Mouse (Mus musculus): ENCODE results near the gene Klhl30. TPM values are rescaled to one million over a fixed set of nuclear protein-coding genes. Genes with fewer than 3 reads are reported as not detected.

Gene Klhl30
- polyA plus RNA-seq, 1 experiment from 2014 or later: 4.4 TPM

- Histone ChIP-seq H3K4me2 (replicated peaks) (no peak overlapping the region), H3K27me3 (no peaks in the 10 kb centered on the region), H3K4me1 (peaks cover 3% of the 10 kb centered on the region; the same call in 1 of the 2 replicates), H3K9me3 (replicated peaks) (no peaks in the 10 kb centered on the region), H3K4me3 (replicated peaks) (no peak overlapping the region), H3K27ac (replicated peaks) (no peak overlapping the region), H3K9ac (no peak overlapping the region), H3K36me3 (no peaks in the 10 kb centered on the region)
- 34% methylated on average over 4 of the region's 4 CpGs for WGBS
- no peak for ATAC-seq (ENCODE audit: insufficient number of reproducible peaks, low FRiP score, low TSS enrichment, low read depth)
These were observed 18.7 kb upstream of the Klhl30 start for GRCm38 (mm10) chr1:91332102-91332501.

GRCm38 (mm10) chr1:91333582-91333981, 17.2 kb upstream of the Klhl30 start:
- H3K9ac ChIP-seq: no peak overlapping the region
- H3K4me3 ChIP-seq (replicated peaks): no peak overlapping the region
- no peaks in the 10 kb centered on the region for H3K9me3 ChIP-seq (replicated peaks)
- no peak for ATAC-seq (ENCODE audit: insufficient number of reproducible peaks, low FRiP score, low TSS enrichment, low read depth)
- H3K36me3 ChIP-seq: no peaks in the 10 kb centered on the region
- no peak overlapping the region for H3K27ac ChIP-seq (replicated peaks)
- H3K27me3 ChIP-seq: no peaks in the 10 kb centered on the region
- no peak overlapping the region for H3K4me2 ChIP-seq (replicated peaks)
- no peaks in the 10 kb centered on the region for H3K4me1 ChIP-seq

GRCm38 (mm10) chr1:91337355-91337754, 13.5 kb upstream of the Klhl30 start:
- H3K27me3 ChIP-seq: 0 out of 2 replicates have a peak, but pooled peaks cover under 1% of the 10 kb centered on the region
- WGBS: 89% methylated on average over 7 of the region's 7 CpGs
- no peak overlapping the region for H3K9ac ChIP-seq
- no peaks in the 10 kb centered on the region for H3K9me3 ChIP-seq (replicated peaks)
- H3K27ac ChIP-seq (replicated peaks): no peak overlapping the region
- H3K36me3 ChIP-seq: no peaks in the 10 kb centered on the region
- H3K4me3 ChIP-seq (replicated peaks): no peak overlapping the region
- no peak overlapping the region for H3K4me2 ChIP-seq (replicated peaks)
- no peaks in the 10 kb centered on the region for H3K4me1 ChIP-seq
- no peak for ATAC-seq (ENCODE audit: insufficient number of reproducible peaks, low FRiP score, low TSS enrichment, low read depth)

- peaks cover 16% of the 10 kb centered on the region for H3K4me1 ChIP-seq
- WGBS: 75% methylated on average over 3 of the region's 3 CpGs
- no peaks in the 10 kb centered on the region for H3K36me3 ChIP-seq
- ATAC-seq (ENCODE audit: insufficient number of reproducible peaks, low FRiP score, low TSS enrichment, low read depth): no peak
- no peak overlapping the region for H3K27ac ChIP-seq (replicated peaks)
- H3K27me3 ChIP-seq: peaks cover 46% of the 10 kb centered on the region
- H3K9ac ChIP-seq: no peak overlapping the region
- no peaks in the 10 kb centered on the region for H3K9me3 ChIP-seq (replicated peaks)
- no peak overlapping the region for H3K4me3 ChIP-seq (replicated peaks)
- no peak overlapping the region for H3K4me2 ChIP-seq (replicated peaks)
These were observed 6.8 kb upstream of the Klhl30 start for GRCm38 (mm10) chr1:91344001-91344400.

GRCm38 (mm10) chr1:91344921-91345685, 5.7 kb upstream of the Klhl30 start:
- WGBS: 2% methylated on average over 68 of the region's 68 CpGs
- H3K4me2 ChIP-seq (replicated peaks): peak overlapping the region; percentile 48
- H3K27ac ChIP-seq (replicated peaks): no peak overlapping the region
- peak overlapping the region; percentile 31 for H3K4me3 ChIP-seq (replicated peaks)
- H3K27me3 ChIP-seq: peaks cover 46% of the 10 kb centered on the region
- peaks cover 16% of the 10 kb centered on the region for H3K4me1 ChIP-seq
- H3K9me3 ChIP-seq (replicated peaks): no peaks in the 10 kb centered on the region
- no peak for ATAC-seq (ENCODE audit: insufficient number of reproducible peaks, low FRiP score, low TSS enrichment, low read depth)
- H3K9ac ChIP-seq: no peak overlapping the region
- H3K36me3 ChIP-seq: no peaks in the 10 kb centered on the region

GRCm38 (mm10) chr1:91346892-91347291, 3.9 kb upstream of the Klhl30 start:
- no peaks in the 10 kb centered on the region for H3K9me3 ChIP-seq (replicated peaks)
- 0 out of 2 replicates have a peak, but pooled peaks have one; percentile 32 for ATAC-seq (ENCODE audit: insufficient number of reproducible peaks, low FRiP score, low TSS enrichment, low read depth)
- H3K4me3 ChIP-seq (replicated peaks): no peak overlapping the region
- peaks cover 16% of the 10 kb centered on the region for H3K4me1 ChIP-seq
- no peaks in the 10 kb centered on the region for H3K36me3 ChIP-seq
- H3K27me3 ChIP-seq: peaks cover 46% of the 10 kb centered on the region
- WGBS: 37% methylated on average over 3 of the region's 3 CpGs
- no peak overlapping the region for H3K9ac ChIP-seq
- no peak overlapping the region for H3K4me2 ChIP-seq (replicated peaks)
- H3K27ac ChIP-seq (replicated peaks): no peak overlapping the region

- no peaks in the 10 kb centered on the region for H3K4me1 ChIP-seq
- H3K36me3 ChIP-seq: no peaks in the 10 kb centered on the region
- no peak for ATAC-seq (ENCODE audit: insufficient number of reproducible peaks, low FRiP score, low TSS enrichment, low read depth)
- WGBS: 80% methylated on average over 3 of the region's 3 CpGs
- H3K27ac ChIP-seq (replicated peaks): no peak overlapping the region
- no peaks in the 10 kb centered on the region for H3K9me3 ChIP-seq (replicated peaks)
- no peak overlapping the region for H3K4me2 ChIP-seq (replicated peaks)
- no peak overlapping the region for H3K4me3 ChIP-seq (replicated peaks)
- peaks cover 7% of the 10 kb centered on the region for H3K27me3 ChIP-seq
- H3K9ac ChIP-seq: no peak overlapping the region
These were observed 433 bp downstream of the Klhl30 start for GRCm38 (mm10) chr1:91351249-91351648.

- no peaks in the 10 kb centered on the region for H3K9me3 ChIP-seq (replicated peaks)
- ATAC-seq (ENCODE audit: insufficient number of reproducible peaks, low FRiP score, low TSS enrichment, low read depth): no peak
- 86% methylated on average over 2 of the region's 2 CpGs for WGBS
- H3K27ac ChIP-seq (replicated peaks): no peak overlapping the region
- no peaks in the 10 kb centered on the region for H3K4me1 ChIP-seq
- H3K4me2 ChIP-seq (replicated peaks): no peak overlapping the region
- no peaks in the 10 kb centered on the region for H3K36me3 ChIP-seq
- no peaks in the 10 kb centered on the region for H3K27me3 ChIP-seq
- H3K4me3 ChIP-seq (replicated peaks): no peak overlapping the region
- H3K9ac ChIP-seq: no peak overlapping the region
These were observed 1.5 kb downstream of the Klhl30 start for GRCm38 (mm10) chr1:91352277-91352676.

GRCm38 (mm10) chr1:91356105-91356504, 5.3 kb downstream of the Klhl30 start:
- Histone ChIP-seq H3K36me3 (no peaks in the 10 kb centered on the region), H3K27me3 (no peaks in the 10 kb centered on the region), H3K4me1 (no peaks in the 10 kb centered on the region), H3K27ac (replicated peaks) (no peak overlapping the region), H3K9me3 (replicated peaks) (no peaks in the 10 kb centered on the region), H3K4me3 (replicated peaks) (no peak overlapping the region), H3K4me2 (replicated peaks) (no peak overlapping the region), H3K9ac (no peak overlapping the region)
- 81% methylated on average over 11 of the region's 11 CpGs for WGBS
- ATAC-seq (ENCODE audit: insufficient number of reproducible peaks, low FRiP score, low TSS enrichment, low read depth): no peak

GRCm38 (mm10) chr1:91362113-91362512, 11.3 kb downstream of the Klhl30 start:
- Histone ChIP-seq H3K4me3 (replicated peaks) (no peak overlapping the region), H3K4me2 (replicated peaks) (no peak overlapping the region), H3K9me3 (replicated peaks) (no peaks in the 10 kb centered on the region), H3K4me1 (peaks cover 15% of the 10 kb centered on the region), H3K9ac (no peak overlapping the region), H3K27me3 (no peaks in the 10 kb centered on the region), H3K36me3 (no peaks in the 10 kb centered on the region), H3K27ac (replicated peaks) (no peak overlapping the region)
- no peak for ATAC-seq (ENCODE audit: insufficient number of reproducible peaks, low FRiP score, low TSS enrichment, low read depth)
- 75% methylated on average over 5 of the region's 5 CpGs for WGBS

- Histone ChIP-seq H3K9me3 (replicated peaks) (no peaks in the 10 kb centered on the region), H3K9ac (no peak overlapping the region), H3K27ac (replicated peaks) (no peak overlapping the region), H3K36me3 (0 out of 2 replicates have a peak, but pooled peaks cover 4% of the 10 kb centered on the region), H3K4me2 (replicated peaks) (no peak overlapping the region), H3K27me3 (no peaks in the 10 kb centered on the region), H3K4me3 (replicated peaks) (no peak overlapping the region), H3K4me1 (peaks cover 15% of the 10 kb centered on the region)
- 90% methylated on average over 16 of the region's 16 CpGs for WGBS
- no peak for ATAC-seq (ENCODE audit: insufficient number of reproducible peaks, low FRiP score, low TSS enrichment, low read depth)
These were observed 14.2 kb downstream of the Klhl30 start for GRCm38 (mm10) chr1:91364822-91365644.
